7 mouse cellular contexts compared by ENCODE assay signal in the genomic region with DNA sequence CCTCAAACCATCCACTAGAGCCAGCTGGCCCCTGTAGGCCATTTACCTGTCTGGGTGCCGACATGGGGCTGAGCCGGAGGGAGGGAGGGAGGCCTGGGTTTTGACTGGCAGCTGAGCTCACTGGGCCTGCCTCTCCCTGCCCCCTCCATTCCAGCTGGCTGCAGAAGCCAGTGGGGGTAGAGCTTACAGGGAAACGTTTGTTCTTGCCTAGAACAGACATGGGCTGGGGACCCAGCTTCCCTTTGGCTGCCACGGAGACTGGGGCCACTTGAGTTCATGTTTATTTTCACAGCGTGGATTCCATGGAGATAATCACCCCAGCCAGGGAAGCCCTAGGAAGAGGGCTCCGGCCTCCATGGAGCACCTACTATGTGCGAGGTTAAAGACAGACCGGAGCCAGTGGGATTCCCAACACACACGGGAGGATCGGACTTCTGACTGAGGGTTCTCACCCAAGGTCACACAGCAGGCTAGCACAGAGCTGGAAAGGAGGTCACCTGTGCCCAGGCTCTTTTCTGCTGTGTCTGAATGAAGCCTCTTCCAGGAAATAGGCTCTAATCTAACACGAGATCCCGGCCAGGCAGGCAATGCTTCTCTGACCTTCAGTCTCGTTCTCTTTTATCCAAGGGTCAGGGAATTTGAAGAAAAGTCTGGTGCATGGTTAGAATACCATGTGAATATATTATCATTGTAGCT. TPM values are rescaled to one million over a fixed set of nuclear protein-coding genes. Genes with fewer than 3 reads are reported as not detected.
DNase-seq lines count a peak whose midpoint lies in the region; ATAC-seq and TF ChIP-seq lines count a peak whose summit lies in the region.

No protein-coding gene starts in this region.

- no peak overlapping the region for H3K9ac ChIP-seq in stomach, postnatal 0 days (ENCODE audit: low read length)

- H3K27me3 ChIP-seq in stomach, postnatal 0 days (ENCODE audit: control insufficient read depth, insufficient read depth, low read length): no peaks in the 10 kb centered on the region

- DNase-seq in ES-CJ7 (ENCODE audit: low read depth, low spot score): peak; percentile 41
- peak; percentile 58 for DNase-seq in ZHBTc4 (ENCODE audit: low read depth, low spot score)
- DNase-seq in heart, postnatal 10 days: peak; percentile 53 to 57
- DNase-seq in liver: peak; percentile 18
- peak; percentile 75 for DNase-seq in stomach, postnatal 0 days (ENCODE audit: low spot score)
- no peak for DNase-seq in thymus, postnatal 10 days (ENCODE audit: low spot score in 2 of 2)

- ATAC-seq in stomach, postnatal 0 days (ENCODE audit: low FRiP score, low TSS enrichment): peak; percentile 86
- no peak for ATAC-seq in CD4-positive, CD25-positive, alpha-beta regulatory T cell, adult 4 months

- no peak for TF ChIP-seq CTCF in stomach, postnatal 0 days (IDR thresholded peaks at IDR 0.05; ENCODE audit: low read depth)

- no peaks in the 10 kb centered on the region for H3K36me3 ChIP-seq in stomach, postnatal 0 days (ENCODE audit: control insufficient read depth, insufficient read depth, low read length)

- H3K27ac ChIP-seq in stomach, postnatal 0 days (replicated peaks): no peak overlapping the region

- H3K4me1 ChIP-seq in stomach, postnatal 0 days (replicated peaks; ENCODE audit: control insufficient read depth, insufficient read depth): peaks cover 5% of the 10 kb centered on the region; the same call in 1 of the 2 replicates

- 26% methylated on average over 13 of the region's 13 CpGs for WGBS in stomach, postnatal 0 days

- H3K4me3 ChIP-seq in stomach, postnatal 0 days (ENCODE audit: low read depth, low read length): no peak overlapping the region

- no peak for TF ChIP-seq EP300 in stomach, postnatal 0 days (optimal IDR thresholded peaks at IDR 0.05)

- no peaks in the 10 kb centered on the region for H3K9me3 ChIP-seq in stomach, postnatal 0 days (ENCODE audit: control insufficient read depth, low read length)

- intact Hi-C loops in heart, postnatal 10 days (cut with DNase I): no loop called here

- H3K4me2 ChIP-seq in stomach, postnatal 0 days (replicated peaks; ENCODE audit: low read depth): no peak overlapping the region

RNA-seq across cellular contexts. Expression of a gene that starts 25.2 kb away (rescaled TPM):
- not detected for total RNA-seq in heart, postnatal 10 days (2021)
- polyA plus RNA-seq in stomach, postnatal 0 days (2015; fragmentation: Nextera tagmentation; extraction: Ambion mirVana): 0.07 TPM in 1 of 2 replicates, not detected in the other
- polyA plus RNA-seq in CD4-positive, CD25-positive, alpha-beta regulatory T cell, adult 4 months (2017; shearing (Covaris generic)): not detected

Comparison
In these comparisons a context has a peak if more than half of its experiments do, and no peak if none do; other contexts are left out.
1. DNase-seq: peak in ES-CJ7 (single experiment), ZHBTc4 (single experiment), heart, postnatal 10 days (2 of 2), liver (single experiment) and stomach, postnatal 0 days (single experiment); none in thymus, postnatal 10 days (0 of 2).